Mouse (Mus musculus) hematopoietic stem cell, adult 5-6 weeks (primary cell): Measurements from ENCODE around the gene Cacnb4. TPM values are rescaled to one million over a fixed set of nuclear protein-coding genes. Genes with fewer than 3 reads are reported as not detected.

Experiments used
- ATAC-seq, 2 experiments: fragments of 125-278 bp in 1 of 2; replicated peaks in 1 of 2; 2 replicates each; pipeline ENCODE4 v1.8.0; 2016 to 2017; ENCODE audit warnings: inconsistent platforms in 2 of 2, mild to moderate bottlenecking in 2 of 2, moderate number of reproducible peaks in 2 of 2, low read depth in 1 of 2, moderate TSS enrichment in 1 of 2; ENCODE audit not compliant: low FRiP score in 2 of 2, poor library complexity in 2 of 2, severe bottlenecking in 2 of 2, insufficient read depth in 1 of 2, low TSS enrichment in 1 of 2
- total RNA-seq: library from RNA; stranded (forward); fragments of 172-1452, 232-1000 nt; gene quantifications from 2 replicates; pipeline ENCODE4 v1.2.3, GENCODE M21; 2017

The Cacnb4 gene
- total RNA-seq, 1 experiment from 2014 or later = not detected

DNA sequence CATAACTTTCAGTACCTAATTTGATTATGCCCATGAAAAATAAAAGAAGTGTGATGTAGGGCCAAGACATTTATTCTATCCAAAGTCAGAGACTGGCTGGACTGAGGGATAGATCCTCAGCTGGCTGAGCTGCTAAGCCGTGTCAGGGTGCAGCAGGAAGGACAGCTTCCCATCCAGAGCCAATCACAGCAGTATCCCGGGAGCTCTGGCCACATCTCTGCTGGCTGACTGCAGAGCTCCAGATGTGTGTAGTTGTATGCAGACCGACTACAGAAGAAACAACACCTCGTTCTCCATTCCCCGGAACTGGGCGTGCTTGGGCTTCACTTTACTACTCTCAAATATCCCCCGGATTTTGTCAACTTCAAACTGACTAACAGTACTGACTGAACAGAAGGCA is 243.3 kb downstream of the Cacnb4 start:
- ATAC-seq = no peak

DNA sequence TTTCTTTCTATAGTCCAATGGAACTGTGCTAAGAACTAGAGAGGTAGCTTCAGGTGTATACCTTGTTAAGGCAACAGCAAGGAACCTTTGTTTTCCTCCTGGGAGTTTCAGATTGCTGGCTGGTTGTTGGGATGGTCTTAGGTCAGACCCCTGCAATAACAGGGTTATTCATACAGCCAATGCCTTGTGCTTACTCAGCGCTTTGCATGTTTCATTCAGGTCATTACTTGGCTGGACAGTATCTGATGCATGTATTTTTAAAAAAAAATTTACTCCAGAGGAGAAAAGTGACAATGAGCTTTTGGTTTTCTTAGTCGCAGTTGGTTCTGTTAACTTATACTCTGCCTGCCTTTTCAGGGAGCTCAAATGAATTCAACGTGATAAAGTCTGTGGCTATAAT is 249.2 kb downstream of the Cacnb4 start:
- ATAC-seq = no peak

DNA sequence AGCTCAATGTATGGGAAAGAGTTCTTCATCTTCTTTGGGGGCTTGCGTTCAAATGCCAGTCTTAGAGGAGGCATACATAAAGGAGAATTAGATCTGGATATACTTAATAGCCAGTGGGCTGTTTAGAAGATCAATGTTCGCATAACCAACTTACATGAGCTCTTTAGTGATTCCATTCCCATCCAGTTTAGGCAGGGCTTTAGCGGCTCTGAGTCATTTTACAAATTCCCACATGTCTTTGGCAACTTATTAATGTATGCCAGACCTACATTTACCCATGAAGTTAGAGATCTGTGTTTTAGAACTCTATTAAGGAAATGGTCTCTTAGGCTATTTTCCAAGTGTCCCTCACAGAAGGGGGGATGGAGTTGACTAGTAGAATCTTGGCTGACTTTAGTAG is 250.6 kb downstream of the Cacnb4 start:
- no peak for ATAC-seq

DNA sequence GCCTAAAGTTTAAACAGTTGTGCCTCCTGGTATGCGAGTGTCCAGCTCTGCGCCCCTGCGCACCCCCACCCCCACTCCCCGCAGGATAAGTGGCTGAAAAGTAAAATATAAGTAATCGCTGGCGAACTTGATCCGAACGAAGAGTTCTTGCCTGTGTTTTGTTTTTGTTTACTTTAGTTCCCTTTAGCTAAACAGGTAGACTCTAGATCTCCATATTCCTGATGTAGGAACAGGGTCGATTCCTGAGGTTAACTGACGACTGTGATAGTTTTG is 251.2 kb downstream of the Cacnb4 start:
- no peak for ATAC-seq

DNA sequence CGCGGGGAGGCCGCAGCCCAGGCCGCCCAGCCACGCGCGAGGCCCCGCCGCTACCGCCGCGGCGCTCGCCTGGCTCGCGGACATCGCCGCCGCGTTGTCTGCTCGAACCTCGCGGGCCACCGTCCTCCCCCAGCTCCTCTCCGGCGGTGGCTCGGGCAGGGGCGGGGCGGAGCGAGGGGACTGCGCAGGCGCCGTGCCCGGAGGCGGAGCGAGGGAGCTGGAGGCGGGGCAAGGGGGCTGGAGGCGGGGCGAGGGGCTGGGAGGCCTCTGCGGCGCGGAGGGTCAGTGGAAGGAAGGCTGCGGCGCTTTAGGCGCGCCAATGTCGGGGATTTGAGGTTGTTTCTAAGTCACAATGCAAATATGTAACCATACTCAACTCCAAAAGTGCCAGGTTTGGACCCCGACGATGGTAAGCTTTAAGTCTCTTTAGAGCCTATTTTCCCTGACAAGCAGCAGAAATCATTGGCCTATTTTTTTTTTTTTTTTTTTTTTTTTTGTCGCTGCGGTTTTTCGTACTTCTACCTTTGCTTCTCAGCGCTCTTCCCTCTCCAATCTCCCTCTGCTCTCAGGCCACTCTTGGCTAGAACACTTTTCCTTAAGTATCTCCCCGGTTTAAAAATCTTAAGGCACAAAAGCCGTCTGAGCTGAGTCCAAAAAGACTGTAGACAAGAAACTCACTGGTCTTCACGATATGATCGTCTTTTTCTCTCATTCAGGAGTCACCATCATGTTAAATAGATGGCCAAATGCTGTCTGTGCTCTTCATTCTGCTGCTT is 251.7 kb downstream of the Cacnb4 start, which contains the start of gene Arl5a:
Gene Arl5a, minus strand, starts transcription at position 155 of the 776 bp plus-strand sequence.
- peak; percentile 74 to 91 for ATAC-seq

DNA sequence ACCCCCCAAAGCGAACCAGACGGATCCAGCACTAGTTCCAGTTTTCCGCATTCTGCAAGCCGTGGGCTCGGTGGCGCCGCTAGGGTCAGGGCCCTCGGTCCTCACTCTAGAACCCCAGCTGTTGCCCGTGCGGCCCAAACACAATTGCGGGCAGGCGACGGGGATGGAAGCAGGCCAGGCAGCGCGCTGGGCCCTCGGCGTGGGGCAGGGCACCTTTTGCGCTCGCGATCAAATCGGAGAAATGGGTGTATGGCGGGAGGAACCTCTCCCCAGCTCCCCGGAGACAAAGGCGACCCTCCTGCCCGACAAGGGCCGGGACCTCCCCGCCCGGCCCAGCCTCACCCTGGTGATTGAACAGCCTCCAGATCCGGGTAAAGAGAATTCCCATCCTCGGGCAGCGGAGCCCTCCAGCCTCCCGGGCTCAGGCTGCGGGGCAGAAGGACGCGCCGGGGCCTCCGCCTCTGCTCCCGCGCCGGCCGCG is 252.3 kb downstream of the Cacnb4 start:
- peak; percentile 1 to 31; a peak in 2 of 4 replicates for ATAC-seq

DNA sequence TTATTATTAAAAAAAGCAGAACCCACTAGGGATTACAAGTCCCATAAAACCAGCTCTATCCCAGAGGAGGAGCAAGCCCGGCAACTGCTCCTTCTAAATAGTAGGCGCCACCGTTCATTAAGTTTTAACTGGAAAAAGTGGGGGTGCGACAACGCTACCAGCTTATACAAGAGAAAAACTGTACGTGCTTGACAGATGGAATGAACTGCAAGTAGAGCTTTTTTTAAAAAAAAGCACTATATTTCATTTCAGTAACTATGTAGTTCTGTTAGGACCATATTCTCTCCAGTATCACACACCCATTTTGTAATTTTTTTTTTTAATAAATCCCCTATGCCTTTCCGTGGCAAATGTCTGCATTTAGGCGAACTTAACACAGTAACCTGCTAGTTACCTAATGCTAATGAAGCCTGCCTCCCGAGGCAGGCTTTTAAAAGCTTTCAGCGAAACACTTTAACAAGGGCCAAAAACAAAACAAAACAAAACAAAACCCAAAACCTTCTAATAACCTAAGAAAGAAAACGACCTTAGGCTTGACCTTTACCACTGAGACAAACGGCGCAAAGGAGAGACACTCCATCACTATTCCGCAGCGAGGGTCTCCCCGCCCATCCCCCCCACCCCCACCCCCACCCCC is 252.9 kb downstream of the Cacnb4 start:
- ATAC-seq = no peak

DNA sequence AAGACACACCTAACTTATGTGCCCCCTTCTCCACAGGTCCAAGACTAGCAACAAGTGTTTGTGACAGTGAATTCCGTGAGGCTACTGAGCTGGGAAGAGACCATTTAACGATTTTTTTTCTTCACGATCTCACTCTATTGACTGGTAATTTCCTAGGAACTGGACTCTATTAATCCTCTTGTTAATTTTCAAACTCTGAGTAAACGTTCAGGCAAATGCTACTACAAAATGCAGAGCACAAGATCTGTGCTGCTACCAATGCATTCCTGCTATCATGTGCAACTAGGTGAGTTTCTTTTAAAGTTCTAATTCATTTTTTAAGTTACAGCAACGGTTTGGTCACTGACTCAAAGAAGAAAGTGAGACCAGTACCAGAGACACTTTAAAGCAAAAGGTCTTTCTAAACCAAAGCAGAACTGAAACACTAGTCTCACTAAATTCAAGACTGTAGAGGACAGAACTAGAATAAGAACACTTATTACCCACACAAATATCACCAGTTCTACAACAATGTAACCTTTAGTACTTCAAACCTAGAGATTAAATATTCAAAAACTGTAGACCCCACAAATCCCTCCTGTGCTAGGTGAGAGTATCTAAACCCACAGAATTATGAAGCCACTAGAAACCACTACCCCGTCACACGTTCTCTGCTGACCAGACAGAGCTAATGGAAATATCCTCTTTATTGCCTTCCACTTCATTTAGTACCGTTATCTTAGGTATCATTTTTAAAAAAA is 253.6 kb downstream of the Cacnb4 start:
- no peak for ATAC-seq

DNA sequence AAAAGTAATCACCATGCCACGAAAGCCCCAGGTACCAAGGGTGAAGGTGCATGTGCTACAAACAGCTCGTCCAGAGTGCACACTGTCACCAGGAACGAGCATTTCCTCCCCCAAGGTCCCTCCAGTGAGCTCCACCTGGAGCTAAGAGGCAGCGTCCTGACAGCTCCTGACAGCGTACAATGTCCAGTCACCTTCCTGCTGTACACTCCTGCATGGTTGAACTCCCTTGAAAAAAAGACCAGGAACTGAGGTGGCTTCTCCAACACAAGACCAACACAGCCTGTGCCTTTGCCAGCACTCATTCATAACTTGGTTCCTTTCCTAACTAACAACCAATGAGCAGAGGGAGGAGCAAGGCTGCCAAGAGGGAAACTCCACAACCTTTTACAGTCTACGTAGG is 255.4 kb downstream of the Cacnb4 start:
- ATAC-seq = no peak

DNA sequence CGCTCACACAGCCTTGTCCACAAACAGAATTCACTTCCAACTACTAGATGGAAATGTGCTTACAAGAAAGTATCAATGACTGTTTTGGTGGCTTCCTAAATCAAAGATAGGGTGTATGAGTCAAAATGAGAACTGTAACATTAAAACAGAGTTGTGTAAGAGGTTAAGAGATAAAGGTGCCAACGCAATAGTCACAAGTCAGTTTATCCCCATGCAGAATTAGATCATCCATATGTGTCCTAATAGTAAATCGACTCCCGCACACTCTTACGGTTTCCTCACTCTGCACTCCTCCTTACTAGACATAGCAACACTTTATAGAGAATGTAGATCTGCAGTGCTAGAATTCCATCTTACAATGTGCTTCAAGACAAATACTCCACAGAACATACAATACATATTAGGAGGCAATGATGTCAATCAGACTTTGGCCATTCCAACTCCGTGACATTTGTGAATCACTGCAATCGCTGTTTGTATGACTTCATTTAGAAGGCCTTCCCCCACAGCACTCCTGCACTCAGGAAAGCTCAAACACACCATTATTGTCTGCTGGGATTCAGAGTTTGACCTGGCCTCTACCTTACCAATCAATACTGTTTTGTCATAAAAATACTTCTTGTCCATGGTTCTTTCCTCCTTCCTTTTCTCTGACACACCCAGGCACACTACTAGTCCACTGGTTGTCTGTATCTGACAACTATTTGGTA is 256.5 kb downstream of the Cacnb4 start:
- no peak for ATAC-seq

DNA sequence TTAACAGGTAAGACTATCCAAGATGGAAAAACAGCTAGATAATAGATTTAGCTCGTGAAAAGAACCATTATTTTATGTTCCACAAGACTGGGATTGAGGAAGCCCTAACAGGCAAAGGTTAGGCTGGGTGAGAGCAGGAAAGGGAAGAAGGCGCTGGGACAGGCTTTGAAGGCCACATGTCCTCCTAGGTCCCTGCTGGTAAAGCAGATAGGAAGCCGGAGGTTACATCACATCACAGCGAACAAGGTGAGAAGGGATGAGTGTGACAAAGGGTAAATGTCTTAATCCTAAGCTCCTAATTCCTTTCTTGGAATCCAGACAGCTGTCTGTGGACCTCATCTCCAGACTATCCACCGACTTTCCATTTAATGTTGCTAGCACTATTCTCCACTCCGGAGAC is 257.3 kb downstream of the Cacnb4 start:
- no peak for ATAC-seq

DNA sequence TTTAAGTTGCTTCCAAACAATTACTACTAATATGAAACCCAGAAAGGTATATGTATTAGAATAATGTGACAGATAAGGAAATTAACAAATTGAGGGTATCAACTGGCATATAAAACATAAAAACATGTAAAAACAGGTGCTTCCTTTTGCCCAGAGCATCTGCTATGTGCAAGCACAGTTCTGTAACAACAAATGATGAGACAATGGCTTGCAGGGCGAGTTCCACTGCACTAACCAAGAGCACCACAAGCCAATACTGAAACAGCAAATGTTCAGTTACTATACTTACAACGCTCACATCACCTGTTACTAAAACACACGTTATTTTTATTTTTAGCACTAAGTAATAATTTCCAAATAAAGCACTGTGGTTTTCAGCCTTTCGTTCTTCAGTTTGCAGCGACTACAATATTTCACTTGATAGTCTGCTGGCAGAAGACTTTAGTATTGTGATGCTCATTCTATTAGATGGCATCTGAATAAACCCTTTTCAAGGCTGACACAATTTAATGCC is 264.1 kb downstream of the Cacnb4 start:
- ATAC-seq = no peak

DNA sequence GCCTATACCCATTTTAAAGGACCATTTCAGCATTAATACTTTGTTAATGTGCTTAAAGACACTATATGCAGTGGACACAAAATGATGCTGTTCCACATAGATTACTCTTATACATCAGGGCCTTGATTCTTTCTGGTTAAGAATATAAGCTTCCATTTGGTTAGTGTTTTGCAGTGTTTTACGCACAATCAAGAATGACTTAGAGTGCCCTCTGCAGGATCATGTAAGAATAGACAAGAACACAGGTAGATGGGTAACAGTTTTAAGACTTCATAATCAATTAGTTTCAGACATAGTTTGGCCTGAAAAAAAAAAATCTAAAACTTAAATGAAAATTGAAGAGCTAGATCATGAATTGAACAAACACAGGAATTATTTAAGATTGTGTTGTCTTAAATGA is 270.2 kb downstream of the Cacnb4 start:
- peak; percentile 39 to 49; a peak in 2 of 4 replicates for ATAC-seq

DNA sequence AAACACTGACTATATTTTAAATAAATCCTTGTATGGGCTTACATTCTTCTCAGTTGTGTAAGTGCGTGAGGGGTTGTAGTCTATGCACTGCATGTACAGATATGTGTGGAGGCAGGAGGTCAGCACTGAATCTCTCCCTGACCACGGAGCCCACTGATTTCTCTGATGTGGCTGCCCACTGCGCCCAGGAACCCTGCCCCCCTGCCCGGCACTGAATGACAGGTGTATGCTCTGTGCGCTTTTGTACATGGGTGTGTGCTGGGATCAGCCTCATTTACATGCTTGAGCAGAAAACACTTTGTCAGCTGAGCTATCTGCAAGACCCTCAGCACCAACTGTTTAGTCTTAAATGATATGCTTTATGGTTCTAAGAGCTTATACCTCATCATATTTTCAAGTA is 271.4 kb downstream of the Cacnb4 start:
- no peak for ATAC-seq

DNA sequence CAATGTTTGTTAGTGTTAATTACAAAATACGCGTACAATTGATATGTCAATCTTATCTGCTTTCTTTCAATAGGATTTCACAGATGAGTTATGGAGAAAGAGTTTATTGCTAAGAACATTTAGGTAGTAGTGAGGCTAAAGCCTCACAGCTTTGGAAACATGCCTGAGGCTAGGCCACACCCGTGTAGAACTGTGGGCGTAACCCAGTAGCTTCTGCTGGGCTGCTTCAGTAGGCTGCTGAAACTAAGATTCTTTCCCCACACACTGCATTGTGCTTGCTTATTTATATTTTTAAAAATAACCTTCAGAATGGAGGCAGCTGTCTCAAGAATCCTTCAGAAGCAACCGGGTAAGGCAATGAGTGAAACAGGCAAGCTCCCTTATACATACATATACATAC is 282.1 kb downstream of the Cacnb4 start:
- ATAC-seq = no peak

DNA sequence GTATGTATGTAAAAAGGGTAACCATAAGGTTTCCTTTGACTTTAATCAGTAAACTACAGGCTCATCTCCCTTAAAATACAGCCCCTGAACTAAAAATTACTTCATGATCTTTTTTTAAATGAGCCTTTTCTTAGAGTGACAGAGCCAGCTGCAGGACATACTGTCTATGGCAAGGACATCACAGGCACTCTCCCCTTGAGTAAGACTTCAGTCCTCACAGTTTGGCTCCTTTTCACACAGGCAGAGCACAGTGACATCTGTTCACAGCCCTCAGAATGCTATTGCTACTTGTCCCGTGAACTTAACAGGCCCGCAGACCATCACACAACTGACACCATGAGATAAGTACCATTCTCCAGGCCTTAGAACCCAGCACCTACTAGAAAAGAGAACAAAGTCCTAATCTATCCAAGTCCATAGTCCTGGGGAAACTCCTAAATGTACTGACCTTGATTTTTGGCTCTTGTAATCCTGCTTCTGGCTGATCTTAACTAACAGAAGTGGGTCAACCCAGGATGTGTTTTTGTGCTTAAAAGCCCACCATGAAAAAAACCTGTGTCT is 286.1 kb downstream of the Cacnb4 start:
- no peak for ATAC-seq

DNA sequence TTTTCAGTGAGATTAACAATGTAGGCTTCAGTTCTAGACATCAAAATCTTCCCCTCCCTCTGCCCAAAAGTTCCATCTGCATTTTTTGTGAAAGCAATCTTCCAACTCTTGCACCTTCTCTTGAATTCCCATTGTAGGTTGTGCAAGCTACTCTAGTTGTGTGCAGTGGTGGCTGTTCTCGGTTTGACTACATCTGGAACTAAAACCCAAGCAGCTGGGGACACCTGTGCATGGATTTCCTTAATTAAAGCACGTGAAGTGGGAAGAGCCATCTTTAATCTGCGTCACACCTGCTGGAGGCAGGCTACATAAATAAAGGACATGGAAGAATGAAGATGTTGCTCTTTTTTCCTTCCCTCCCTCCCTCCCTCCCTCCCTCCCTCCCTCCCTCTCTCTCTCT is 286.7 kb downstream of the Cacnb4 start:
- no peak for ATAC-seq
